Mouse (Mus musculus) liver, adult 2 months (tissue): Measurements from ENCODE around the gene Pds5a. TPM values are rescaled to one million over a fixed set of nuclear protein-coding genes. Genes with fewer than 3 reads are reported as not detected.

Source experiments
- DNase-seq: peaks from one replicate; pipeline ENCODE4 v3.0.0-alpha.2; 2011; ENCODE audit warnings: low read depth, low spot score; ENCODE audit errors: extremely low read depth
- H3K27ac ChIP-seq: fragments of 200-500 bp; replicated peaks from 2 replicates; pipeline ENCODE4 v1.5.1; 2012; ENCODE audit warnings: low read depth, mild to moderate bottlenecking, control low read depth, inconsistent platforms, low read length; ENCODE audit not compliant: insufficient read depth
- H3K27me3 ChIP-seq: fragments of 200-500 bp; 2 replicates; pipeline ENCODE4 v1.6.1; 2012; ENCODE audit warnings: mild to moderate bottlenecking, moderate library complexity, low read length, inconsistent platforms; ENCODE audit not compliant: control insufficient read depth, insufficient read depth
- H3K36me3 ChIP-seq: fragments of 200-500 bp; 2 replicates; pipeline ENCODE4 v1.6.1; 2012; ENCODE audit warnings: low read length, inconsistent platforms; ENCODE audit not compliant: control insufficient read depth, insufficient read depth
- H3K4me1 ChIP-seq: fragments of 200-500 bp; 2 replicates; pipeline ENCODE4 v1.6.1; 2011; ENCODE audit warnings: low read length; ENCODE audit not compliant: control insufficient read depth, insufficient read depth
- H3K4me3 ChIP-seq: fragments of 200-500 bp; 2 replicates; pipeline ENCODE4 v1.5.1; 2011; ENCODE audit warnings: low read depth, mild to moderate bottlenecking, control low read depth, low read length, moderate library complexity; ENCODE audit not compliant: insufficient read depth
- H3K79me2 ChIP-seq: fragments of 200-500 bp; 2 replicates; pipeline ENCODE4 v1.6.1; 2012; ENCODE audit warnings: inconsistent platforms, mild to moderate bottlenecking, low read length, moderate library complexity; ENCODE audit not compliant: control insufficient read depth, insufficient read depth
- H3K9ac ChIP-seq: fragments of 200-500 bp; 2 replicates; pipeline ENCODE4 v1.6.1; 2012; ENCODE audit warnings: low read depth, mild to moderate bottlenecking, control low read depth, inconsistent platforms, low read length
- CTCF ChIP-seq: fragments of 200-500 bp; IDR thresholded peaks from 2 replicates; pipeline ENCODE4 v1.5.1; 2011; ENCODE audit warnings: low read depth, low read length, control low read depth
- POLR2A ChIP-seq: fragments of 200-500 bp; IDR thresholded peaks from 2 replicates; pipeline ENCODE4 v1.6.1; 2011; ENCODE audit warnings: low read length, control low read depth; ENCODE audit not compliant: insufficient read depth; ENCODE audit errors: extremely low read depth
- WGBS: fragments of 180-500 bp; shearing (Covaris S2); methylation state at CpG from one replicate; pipeline ENCODE4 v1.1.7; 2018; 5-methylcytosine and 5-hydroxymethylcytosine counted together
- polyA plus RNA-seq: library from polyadenylated mRNA; depleted of rRNA; stranded (reverse); fragments of >200 nt; gene quantifications from 2 replicates; pipeline ENCODE4 v1.2.3, GENCODE M21; 2012
- total RNA-seq: library from RNA; depleted of rRNA; stranded (reverse); fragments of >200 nt; gene quantifications from 2 replicates; pipeline ENCODE4 v1.2.3, GENCODE M21; 2014

Pds5a gene
- total and polyA plus RNA-seq, 2 experiments: 8.2 to 64.4 TPM

- Histone ChIP-seq H3K36me3 (peaks cover 6% of the 10 kb centered on the region; the same call in 1 of the 2 replicates), H3K4me1 (0 out of 2 replicates have a peak, but pooled peaks cover 3% of the 10 kb centered on the region)
- TF ChIP-seq POLR2A: no peak
- TF ChIP-seq CTCF: no peak
Measured at GRCm38 (mm10) chr5:65688806-65689205, 9.3 kb downstream of the Pds5a start.

GRCm38 (mm10) chr5:65686806-65687205 lies 11.3 kb downstream of the Pds5a start:
- WGBS: 56% methylated on average over 3 of the region's 3 CpGs
- no peak overlapping the region for H3K27ac ChIP-seq
- TF ChIP-seq CTCF (no peak), POLR2A (no peak)

More at GRCm38 (mm10) chr5:65688806-65689205, 9.3 kb downstream of the Pds5a start:
- no peak for DNase-seq
- Histone ChIP-seq H3K27me3 (no peaks in the 10 kb centered on the region), H3K4me3 (no peak overlapping the region), H3K9ac (no peak overlapping the region), H3K79me2 (peaks cover 37% of the 10 kb centered on the region; the same call in 1 of the 2 replicates), H3K27ac (no peak overlapping the region)
- WGBS: 85% methylated on average over 3 of the region's 3 CpGs

GRCm38 (mm10) chr5:65678826-65679225 lies 19.2 kb downstream of the Pds5a start:
- H3K4me1 ChIP-seq: peaks cover 3% of the 10 kb centered on the region; the same call in 1 of the 2 replicates
- H3K27ac ChIP-seq: no peak overlapping the region
- DNase-seq: peak; percentile 56
- H3K79me2 ChIP-seq: peaks cover 21% of the 10 kb centered on the region; the same call in 1 of the 2 replicates
- no peaks in the 10 kb centered on the region for H3K27me3 ChIP-seq
- TF ChIP-seq CTCF (no peak), POLR2A (no peak)
- H3K4me3 ChIP-seq: no peak overlapping the region
- H3K9ac ChIP-seq: no peak overlapping the region
- no peaks in the 10 kb centered on the region; the same call in 1 of the 2 replicates for H3K36me3 ChIP-seq
- 62% methylated on average over 5 of the region's 5 CpGs for WGBS

More at GRCm38 (mm10) chr5:65686806-65687205, 11.3 kb downstream of the Pds5a start:
- Histone ChIP-seq H3K9ac (no peak overlapping the region), H3K79me2 (peaks cover 34% of the 10 kb centered on the region; the same call in 1 of the 2 replicates), H3K4me1 (no peaks in the 10 kb centered on the region), H3K4me3 (no peak overlapping the region), H3K36me3 (peaks cover 4% of the 10 kb centered on the region; the same call in 1 of the 2 replicates), H3K27me3 (no peaks in the 10 kb centered on the region)
- DNase-seq: no peak

- H3K4me3 ChIP-seq: no peak overlapping the region
- no peak overlapping the region for H3K9ac ChIP-seq
- H3K36me3 ChIP-seq: peaks cover 2% of the 10 kb centered on the region; the same call in 1 of the 2 replicates
- TF ChIP-seq CTCF: no peak
- no peak for DNase-seq
- H3K27me3 ChIP-seq: no peaks in the 10 kb centered on the region
- no peak overlapping the region for H3K27ac ChIP-seq
- peaks cover 32% of the 10 kb centered on the region for H3K79me2 ChIP-seq
- peaks cover 3% of the 10 kb centered on the region; the same call in 1 of the 2 replicates for H3K4me1 ChIP-seq
Measured at GRCm38 (mm10) chr5:65672162-65672561, 25.9 kb downstream of the Pds5a start.

GRCm38 (mm10) chr5:65667644-65668043 lies 30.4 kb downstream of the Pds5a start:
- no peak overlapping the region for H3K27ac ChIP-seq
- H3K79me2 ChIP-seq: peaks cover 22% of the 10 kb centered on the region
- H3K4me3 ChIP-seq: no peak overlapping the region
- H3K27me3 ChIP-seq: no peaks in the 10 kb centered on the region
- H3K4me1 ChIP-seq: peaks cover 3% of the 10 kb centered on the region; the same call in 1 of the 2 replicates
- no peak overlapping the region for H3K9ac ChIP-seq
- H3K36me3 ChIP-seq: peaks cover 2% of the 10 kb centered on the region; the same call in 1 of the 2 replicates
- peak; percentile 17 for DNase-seq
- no peak for TF ChIP-seq POLR2A
- peak; percentile 39 for TF ChIP-seq CTCF
- 88% methylated on average over 3 of the region's 3 CpGs for WGBS

GRCm38 (mm10) chr5:65665370-65665769 lies 32.7 kb downstream of the Pds5a start:
- Histone ChIP-seq H3K36me3 (peaks cover 6% of the 10 kb centered on the region), H3K27ac (no peak overlapping the region), H3K9ac (no peak overlapping the region), H3K4me3 (no peak overlapping the region), H3K4me1 (no peaks in the 10 kb centered on the region), H3K79me2 (peaks cover 14% of the 10 kb centered on the region; the same call in 1 of the 2 replicates), H3K27me3 (no peaks in the 10 kb centered on the region)
- 68% methylated on average over 1 of the region's 1 CpGs for WGBS
- TF ChIP-seq POLR2A: no peak
- no peak for TF ChIP-seq CTCF
- no peak for DNase-seq
